Mouse (Mus musculus) bone marrow, adult 2 months (tissue): Measurements from ENCODE around the gene Zfp644. TPM values are rescaled to one million over a fixed set of nuclear protein-coding genes. Genes with fewer than 3 reads are reported as not detected.
"Not testable (repeated sequence)": the region's sequence is repeated elsewhere in the genome, so short reads cannot be mapped to it uniquely, and the experiment has no call there.

Source experiments
- H3K27ac ChIP-seq: fragments of 200-500 bp; 2 replicates; pipeline ENCODE4 v1.5.1; 2012; ENCODE audit warnings: low read depth, mild to moderate bottlenecking, control low read depth, inconsistent platforms, low read length; ENCODE audit not compliant: control insufficient read depth, poor library complexity, insufficient read depth
- H3K4me1 ChIP-seq: fragments of 200-500 bp; 2 replicates; pipeline ENCODE4 v1.6.1; 2011; ENCODE audit warnings: low read length; ENCODE audit not compliant: control insufficient read depth, insufficient read depth
- H3K4me3 ChIP-seq: fragments of 200-500 bp; replicated peaks from 2 replicates; pipeline ENCODE3; 2011; ENCODE audit warnings: mild to moderate bottlenecking, low read depth, low read length, control low read depth; ENCODE audit not compliant: control insufficient read depth
- CTCF ChIP-seq: fragments of 200-500 bp; IDR thresholded peaks from 2 replicates; pipeline ENCODE4 v1.5.1; 2011; ENCODE audit warnings: low read length, control low read depth; ENCODE audit not compliant: control insufficient read depth, insufficient read depth
- POLR2A ChIP-seq: fragments of 200-500 bp; IDR thresholded peaks from 2 replicates; pipeline ENCODE4 v1.6.1; 2011; ENCODE audit warnings: low read depth, mild to moderate bottlenecking, control low read depth, low read length, borderline replicate concordance; ENCODE audit not compliant: control insufficient read depth
- WGBS: fragments of 180-500 bp; shearing (Covaris S2); methylation state at CpG from one replicate; pipeline ENCODE4 v1.1.7; 2018; 5-methylcytosine and 5-hydroxymethylcytosine counted together
- polyA plus RNA-seq: library from polyadenylated mRNA; stranded (reverse); fragments of >200 nt; gene quantifications from 2 replicates; pipeline ENCODE4 v1.2.4, GENCODE M21; 2011; ENCODE audit warnings: low replicate concordance; ENCODE audit not compliant: missing spikeins, insufficient read depth, insufficient read length

Gene Zfp644
- polyA plus RNA-seq, 1 experiment, result 29.5 TPM

GRCm38 (mm10) chr5:106680636-106681458 lies 16.2 kb downstream of the Zfp644 start:
- no peak overlapping the region for H3K27ac ChIP-seq
- WGBS, result 65% methylated on average over 6 of the region's 6 CpGs
- no peak for TF ChIP-seq POLR2A
- TF ChIP-seq CTCF, result no peak
- H3K4me1 ChIP-seq, result peaks cover 1% of the 10 kb centered on the region; the same call in 1 of the 2 replicates
- H3K4me3 ChIP-seq, result no peak overlapping the region

- TF ChIP-seq CTCF, result no peak
- no peak for TF ChIP-seq POLR2A
- Histone ChIP-seq H3K27ac (no peak overlapping the region), H3K4me3 (no peak overlapping the region), H3K4me1 (peaks cover 1% of the 10 kb centered on the region; the same call in 1 of the 2 replicates)
- 21% methylated on average over 1 of the region's 1 CpGs for WGBS
Measured at GRCm38 (mm10) chr5:106679659-106680058, 17.4 kb downstream of the Zfp644 start.

GRCm38 (mm10) chr5:106678823-106679222 lies 18.3 kb downstream of the Zfp644 start:
- H3K27ac ChIP-seq, H3K4me1 ChIP-seq, H3K4me3 ChIP-seq: not testable (repeated sequence)
- WGBS, result 28% methylated on average over 1 of the region's 1 CpGs

GRCm38 (mm10) chr5:106676784-106677183 lies 20.3 kb downstream of the Zfp644 start:
- Histone ChIP-seq H3K27ac (no peak overlapping the region), H3K4me3 (no peak overlapping the region), H3K4me1 (peaks cover 1% of the 10 kb centered on the region; the same call in 1 of the 2 replicates)
- WGBS, result 7% methylated on average over 9 of the region's 9 CpGs
- TF ChIP-seq CTCF (no peak), POLR2A (no peak)

GRCm38 (mm10) chr5:106672597-106672996 lies 24.5 kb downstream of the Zfp644 start:
- TF ChIP-seq CTCF (no peak), POLR2A (no peak)
- Histone ChIP-seq H3K4me1 (peaks cover 1% of the 10 kb centered on the region; the same call in 1 of the 2 replicates), H3K4me3 (no peak overlapping the region), H3K27ac (no peak overlapping the region)

GRCm38 (mm10) chr5:106671893-106672292 lies 25.2 kb downstream of the Zfp644 start:
- 39% methylated on average over 3 of the region's 3 CpGs for WGBS
- no peak for TF ChIP-seq POLR2A
- no peak for TF ChIP-seq CTCF
- Histone ChIP-seq H3K27ac (no peak overlapping the region), H3K4me1 (peaks cover 1% of the 10 kb centered on the region; the same call in 1 of the 2 replicates), H3K4me3 (no peak overlapping the region)

GRCm38 (mm10) chr5:106664910-106665309 lies 32.2 kb downstream of the Zfp644 start:
- 61% methylated on average over 4 of the region's 4 CpGs for WGBS
- Histone ChIP-seq H3K27ac (no peak overlapping the region), H3K4me3 (no peak overlapping the region)

GRCm38 (mm10) chr5:106660867-106661266 lies 36.2 kb downstream of the Zfp644 start:
- Histone ChIP-seq H3K27ac (no peak overlapping the region), H3K4me1 (no peaks in the 10 kb centered on the region; the same call in 1 of the 2 replicates), H3K4me3 (no peak overlapping the region)
- TF ChIP-seq POLR2A, result no peak
- no peak for TF ChIP-seq CTCF
- WGBS, result 19% methylated on average over 1 of the region's 1 CpGs

More at GRCm38 (mm10) chr5:106664910-106665309, 32.2 kb downstream of the Zfp644 start:
- H3K4me1 ChIP-seq, result no peaks in the 10 kb centered on the region; the same call in 1 of the 2 replicates
- TF ChIP-seq CTCF (no peak), POLR2A (no peak)
